Mouse (Mus musculus) heart, embryonic 13.5 days (tissue): ENCODE measurements around the gene Rictor. TPM values are rescaled to one million over a fixed set of nuclear protein-coding genes. Genes with fewer than 3 reads are reported as not detected.
"Not testable (repeated sequence)": the region's sequence is repeated elsewhere in the genome, so short reads cannot be mapped to it uniquely, and the experiment has no call there.

Source experiments
- ATAC-seq: fragments of 200-750 bp; cut with Nextera tagmentation; 2 replicates; pipeline ENCODE4 v1.8.0; 2017; ENCODE audit warnings: moderate TSS enrichment; ENCODE audit not compliant: insufficient number of reproducible peaks, low FRiP score, low TSS enrichment; ENCODE audit errors: extremely low read depth
- H3K27ac ChIP-seq: fragments of 300-500 bp; sonication (generic); replicated peaks from 2 replicates; pipeline ENCODE4 v1.5.1; 2015; ENCODE audit warnings: moderate library complexity, mild to moderate bottlenecking, inconsistent platforms
- H3K27me3 ChIP-seq: fragments of 300-500 bp; sonication (generic); replicated peaks from 2 replicates; pipeline ENCODE4 v1.6.1; 2015; ENCODE audit warnings: mild to moderate bottlenecking, inconsistent platforms
- H3K36me3 ChIP-seq: fragments of 300-500 bp; sonication (generic); 2 replicates; pipeline ENCODE4 v1.6.1; 2015; ENCODE audit warnings: mild to moderate bottlenecking, inconsistent platforms
- H3K4me1 ChIP-seq: fragments of 300-500 bp; sonication (generic); 2 replicates; pipeline ENCODE4 v1.6.1; 2015; ENCODE audit warnings: inconsistent platforms
- H3K4me2 ChIP-seq: fragments of 300-500 bp; sonication (generic); 2 replicates; pipeline ENCODE4 v1.6.1; 2015; ENCODE audit warnings: inconsistent platforms, mild to moderate bottlenecking, moderate library complexity
- H3K4me3 ChIP-seq: fragments of 300-500 bp; sonication (generic); 2 replicates; pipeline ENCODE4 v1.5.1; 2015; ENCODE audit warnings: moderate library complexity, mild to moderate bottlenecking, inconsistent platforms
- H3K9ac ChIP-seq: fragments of 300-500 bp; sonication (generic); 2 replicates; pipeline ENCODE4 v1.6.1; 2015; ENCODE audit warnings: inconsistent platforms, mild to moderate bottlenecking, moderate library complexity
- H3K9me3 ChIP-seq: fragments of 300-500 bp; sonication (generic); 2 replicates; pipeline ENCODE4 v1.6.1; 2016; ENCODE audit warnings: inconsistent platforms
- WGBS: fragments of 180-500 bp; shearing (Covaris S2); methylation state at CpG from one replicate; pipeline ENCODE4 v1.1.7; 2015; ENCODE audit warnings: mixed read lengths; 5-methylcytosine and 5-hydroxymethylcytosine counted together
- polyA plus RNA-seq: library from polyadenylated mRNA; unstranded; fragments of >200 nt; fragmentation: Nextera tagmentation; extraction: Ambion mirVana; gene quantifications from 2 replicates; pipeline ENCODE4 v1.2.1, GENCODE M21; 2015

The Rictor gene
- polyA plus RNA-seq, 1 experiment from 2014 or later = 25.3 TPM

GRCm38 (mm10) chr15:6739180-6739579, 31.0 kb downstream of the Rictor start:
- ATAC-seq = no peak
- no peak overlapping the region for H3K27ac ChIP-seq
- 93% methylated on average over 2 of the region's 2 CpGs for WGBS
- H3K4me3 ChIP-seq = no peak overlapping the region
- H3K4me1 ChIP-seq = peaks cover 29% of the 10 kb centered on the region
- peaks cover 23% of the 10 kb centered on the region for H3K36me3 ChIP-seq
- H3K4me2 ChIP-seq = no peak overlapping the region
- H3K9ac ChIP-seq = no peak overlapping the region
- no peaks in the 10 kb centered on the region for H3K27me3 ChIP-seq
- H3K9me3 ChIP-seq = no peaks in the 10 kb centered on the region

- Histone ChIP-seq H3K4me2 (peak overlapping the region; percentile 64), H3K27ac (peak overlapping the region; percentile 86), H3K27me3 (no peaks in the 10 kb centered on the region), H3K36me3 (peaks cover 36% of the 10 kb centered on the region), H3K4me1 (peaks cover 31% of the 10 kb centered on the region), H3K9ac (peak overlapping the region; percentile 70), H3K4me3 (peak overlapping the region; percentile 25; the same call in 1 of the 2 replicates), H3K9me3 (no peaks in the 10 kb centered on the region)
- no peak; the same call in 1 of the 2 replicates for ATAC-seq
- WGBS = 25% methylated on average over 13 of the region's 13 CpGs
Observed at GRCm38 (mm10) chr15:6742337-6743025, 34.3 kb downstream of the Rictor start.

GRCm38 (mm10) chr15:6743723-6744122, 35.5 kb downstream of the Rictor start:
- WGBS = 7% methylated on average over 8 of the region's 8 CpGs
- Histone ChIP-seq H3K9me3 (no peaks in the 10 kb centered on the region), H3K4me3 (no peak overlapping the region), H3K9ac (peak overlapping the region; percentile 55), H3K4me1 (peaks cover 31% of the 10 kb centered on the region), H3K27ac (peak overlapping the region; percentile 86), H3K36me3 (peaks cover 33% of the 10 kb centered on the region), H3K4me2 (peak overlapping the region; percentile 56), H3K27me3 (no peaks in the 10 kb centered on the region)
- ATAC-seq = no peak

- H3K36me3 ChIP-seq = peaks cover 40% of the 10 kb centered on the region
- H3K27me3 ChIP-seq, H3K27ac ChIP-seq, H3K4me2 ChIP-seq, H3K4me3 ChIP-seq, H3K9ac ChIP-seq, ATAC-seq, H3K9me3 ChIP-seq: not testable (repeated sequence)
- H3K4me1 ChIP-seq = peaks cover 30% of the 10 kb centered on the region
- 74% methylated on average over 8 of the region's 8 CpGs for WGBS
Observed at GRCm38 (mm10) chr15:6746301-6746983, 38.3 kb downstream of the Rictor start.

- Histone ChIP-seq H3K4me1 (peaks cover 25% of the 10 kb centered on the region), H3K9me3 (no peaks in the 10 kb centered on the region), H3K4me2 (no peak overlapping the region), H3K27ac (no peak overlapping the region), H3K4me3 (no peak overlapping the region), H3K9ac (no peak overlapping the region), H3K36me3 (peaks cover 41% of the 10 kb centered on the region), H3K27me3 (no peaks in the 10 kb centered on the region)
- ATAC-seq = no peak
- WGBS = 88% methylated on average over 9 of the region's 9 CpGs
Observed at GRCm38 (mm10) chr15:6747001-6747400, 38.8 kb downstream of the Rictor start.

- Histone ChIP-seq H3K4me2 (no peak overlapping the region), H3K4me1 (no peaks in the 10 kb centered on the region), H3K27me3 (no peaks in the 10 kb centered on the region), H3K4me3 (no peak overlapping the region), H3K27ac (no peak overlapping the region), H3K9me3 (no peaks in the 10 kb centered on the region), H3K36me3 (peaks cover 54% of the 10 kb centered on the region), H3K9ac (no peak overlapping the region)
- no peak for ATAC-seq
- WGBS = 82% methylated on average over 2 of the region's 2 CpGs
Observed at GRCm38 (mm10) chr15:6754400-6754799, 46.2 kb downstream of the Rictor start.

- Histone ChIP-seq H3K9ac (no peak overlapping the region), H3K9me3 (no peaks in the 10 kb centered on the region), H3K4me2 (no peak overlapping the region), H3K27me3 (no peaks in the 10 kb centered on the region), H3K27ac (no peak overlapping the region), H3K36me3 (peaks cover 83% of the 10 kb centered on the region), H3K4me1 (no peaks in the 10 kb centered on the region), H3K4me3 (no peak overlapping the region)
- no peak for ATAC-seq
- 84% methylated on average over 3 of the region's 3 CpGs for WGBS
Observed at GRCm38 (mm10) chr15:6772265-6772664, 64.1 kb downstream of the Rictor start.

GRCm38 (mm10) chr15:6786212-6786611, 78.0 kb downstream of the Rictor start:
- no peak for ATAC-seq
- no peak overlapping the region for H3K9ac ChIP-seq
- no peak overlapping the region for H3K4me3 ChIP-seq
- no peak overlapping the region for H3K27ac ChIP-seq
- H3K27me3 ChIP-seq = no peaks in the 10 kb centered on the region
- H3K4me2 ChIP-seq = no peak overlapping the region
- no peaks in the 10 kb centered on the region for H3K4me1 ChIP-seq
- WGBS = 92% methylated on average over 10 of the region's 10 CpGs
- H3K36me3 ChIP-seq = peaks cover 88% of the 10 kb centered on the region
- no peaks in the 10 kb centered on the region for H3K9me3 ChIP-seq

GRCm38 (mm10) chr15:6787236-6787635, 79.1 kb downstream of the Rictor start:
- Histone ChIP-seq H3K9ac (no peak overlapping the region), H3K27me3 (no peaks in the 10 kb centered on the region), H3K9me3 (no peaks in the 10 kb centered on the region), H3K27ac (no peak overlapping the region), H3K4me2 (no peak overlapping the region), H3K4me1 (no peaks in the 10 kb centered on the region), H3K36me3 (peaks cover 87% of the 10 kb centered on the region), H3K4me3 (no peak overlapping the region)
- WGBS = 89% methylated on average over 10 of the region's 10 CpGs
- ATAC-seq = no peak

GRCm38 (mm10) chr15:6790011-6790410, 81.8 kb downstream of the Rictor start:
- ATAC-seq = no peak
- peaks cover 90% of the 10 kb centered on the region for H3K36me3 ChIP-seq
- 89% methylated on average over 7 of the region's 7 CpGs for WGBS
- no peak overlapping the region for H3K4me2 ChIP-seq
- no peaks in the 10 kb centered on the region for H3K4me1 ChIP-seq
- H3K27ac ChIP-seq = no peak overlapping the region
- no peaks in the 10 kb centered on the region for H3K9me3 ChIP-seq
- H3K9ac ChIP-seq = no peak overlapping the region
- H3K4me3 ChIP-seq = no peak overlapping the region
- H3K27me3 ChIP-seq = no peaks in the 10 kb centered on the region

- no peak overlapping the region for H3K4me3 ChIP-seq
- H3K27ac ChIP-seq = no peak overlapping the region
- H3K4me2 ChIP-seq = no peak overlapping the region
- H3K9me3 ChIP-seq = no peaks in the 10 kb centered on the region
- H3K27me3 ChIP-seq = no peaks in the 10 kb centered on the region
- H3K9ac ChIP-seq = no peak overlapping the region
- H3K4me1 ChIP-seq = no peaks in the 10 kb centered on the region
- 90% methylated on average over 11 of the region's 11 CpGs for WGBS
- ATAC-seq = no peak
- peaks cover 93% of the 10 kb centered on the region for H3K36me3 ChIP-seq
Observed at GRCm38 (mm10) chr15:6791648-6792047, 83.5 kb downstream of the Rictor start.

GRCm38 (mm10) chr15:6792846-6793245, 84.7 kb downstream of the Rictor start:
- no peaks in the 10 kb centered on the region for H3K27me3 ChIP-seq
- H3K36me3 ChIP-seq = peaks cover 94% of the 10 kb centered on the region
- no peak overlapping the region for H3K4me2 ChIP-seq
- H3K4me3 ChIP-seq = no peak overlapping the region
- H3K9me3 ChIP-seq = no peaks in the 10 kb centered on the region
- 83% methylated on average over 7 of the region's 7 CpGs for WGBS
- ATAC-seq = no peak
- H3K9ac ChIP-seq = no peak overlapping the region
- H3K27ac ChIP-seq = no peak overlapping the region
- H3K4me1 ChIP-seq = no peaks in the 10 kb centered on the region
